Mouse (Mus musculus): ENCODE results near the gene Cntnap5c. TPM values are rescaled to one million over a fixed set of nuclear protein-coding genes. Genes with fewer than 3 reads are reported as not detected.

Cntnap5c gene
- polyA plus RNA-seq, 1 experiment from 2014 or later: 0.09 TPM

DNA sequence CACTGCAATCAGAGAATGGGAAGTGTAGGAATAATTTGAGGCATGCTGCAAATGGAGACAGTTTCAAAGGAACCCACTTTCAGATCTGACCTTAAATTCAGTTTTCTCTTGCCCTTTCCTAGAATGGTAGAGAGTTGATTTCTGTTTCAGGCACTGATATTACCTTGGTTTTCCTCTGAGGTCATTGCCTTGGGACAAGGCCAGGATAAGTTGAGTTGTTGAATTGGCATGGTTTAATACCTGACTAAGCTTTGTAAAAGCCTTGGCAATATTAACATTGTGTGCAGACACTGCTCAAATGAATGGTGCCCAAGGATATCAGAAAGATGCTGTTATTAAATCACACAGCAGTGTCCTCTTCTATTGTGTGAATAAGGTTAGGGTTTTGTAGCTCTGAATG, 96.6 kb downstream of the Cntnap5c start:
- no peak for DNase-seq (ENCODE audit: low spot score)
- Histone ChIP-seq H3K27ac (no peak overlapping the region), H3K27me3 (ENCODE audit: insufficient read depth, poor library complexity, severe bottlenecking) (no peaks in the 10 kb centered on the region), H3K4me3 (no peak overlapping the region), H3K4me1 (replicated peaks) (no peaks in the 10 kb centered on the region), H3K36me3 (no peaks in the 10 kb centered on the region), H3K9me3 (no peaks in the 10 kb centered on the region)

DNA sequence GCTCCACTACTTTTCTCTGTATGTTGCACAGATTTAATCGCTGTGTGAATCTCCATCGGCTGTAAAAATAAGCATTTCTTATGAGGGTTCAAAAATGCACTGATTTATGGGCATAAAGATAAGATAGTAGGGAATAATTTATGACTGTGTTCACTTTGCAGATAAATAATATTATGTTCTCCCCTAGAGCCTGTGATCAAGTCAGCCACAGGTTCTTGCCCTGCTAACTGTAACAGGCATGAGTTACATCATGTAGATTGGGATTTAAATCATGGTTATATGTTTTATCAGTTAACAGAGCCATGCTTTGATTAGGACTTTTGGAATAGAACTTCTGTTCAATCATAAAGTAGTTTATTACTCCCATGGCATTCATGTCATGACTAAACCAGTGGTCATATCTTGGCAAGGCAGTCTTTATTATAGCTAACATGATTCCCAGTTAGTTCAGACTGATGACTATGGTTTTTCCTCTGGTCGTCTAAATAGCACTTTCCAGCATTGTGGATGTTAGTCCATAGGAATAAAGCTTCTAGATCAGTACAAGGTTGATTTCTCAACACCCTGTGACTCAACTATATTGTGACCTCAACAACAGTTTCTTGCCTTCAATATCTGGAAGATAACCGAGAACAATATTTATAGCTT, 118.5 kb downstream of the Cntnap5c start:
- Histone ChIP-seq H3K4me3 (no peak overlapping the region), H3K27ac (no peak overlapping the region), H3K9me3 (no peaks in the 10 kb centered on the region), H3K36me3 (no peaks in the 10 kb centered on the region), H3K4me1 (replicated peaks) (no peaks in the 10 kb centered on the region), H3K27me3 (ENCODE audit: insufficient read depth, poor library complexity, severe bottlenecking) (no peaks in the 10 kb centered on the region)
- no peak for DNase-seq (ENCODE audit: low spot score)
- WGBS: 85% methylated on average over 4 of the region's 4 CpGs

DNA sequence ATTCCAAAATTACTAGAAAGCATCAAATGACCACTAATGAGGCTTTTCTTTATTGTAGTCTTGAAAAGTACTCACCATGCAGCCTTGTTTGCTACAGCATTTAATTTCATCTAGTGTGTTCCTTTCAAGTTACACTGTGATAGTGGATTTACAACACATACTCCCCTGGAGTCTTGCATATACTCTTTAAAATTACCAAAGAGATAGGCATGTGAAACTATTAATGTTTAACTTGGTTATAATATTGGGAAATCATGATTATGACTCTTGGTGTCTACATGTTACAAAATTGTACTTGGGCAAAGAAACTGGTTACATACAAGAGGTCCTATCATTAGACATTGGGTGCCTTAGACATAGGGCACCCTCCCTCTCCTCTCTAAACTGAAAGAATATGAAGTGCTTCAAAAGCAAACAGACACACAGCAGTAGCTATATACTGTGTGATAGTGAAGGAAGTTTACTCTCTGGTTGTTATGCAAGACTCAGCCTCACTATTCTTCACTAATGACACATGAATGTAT, 142.5 kb downstream of the Cntnap5c start:
- no peak overlapping the region for H3K27ac ChIP-seq
- DNase-seq (ENCODE audit: low spot score): no peak
- H3K9me3 ChIP-seq: no peaks in the 10 kb centered on the region
- no peaks in the 10 kb centered on the region for H3K27me3 ChIP-seq (ENCODE audit: insufficient read depth, poor library complexity, severe bottlenecking)
- no peaks in the 10 kb centered on the region for H3K36me3 ChIP-seq
- no peaks in the 10 kb centered on the region for H3K4me1 ChIP-seq (replicated peaks)
- H3K4me3 ChIP-seq: no peak overlapping the region

DNA sequence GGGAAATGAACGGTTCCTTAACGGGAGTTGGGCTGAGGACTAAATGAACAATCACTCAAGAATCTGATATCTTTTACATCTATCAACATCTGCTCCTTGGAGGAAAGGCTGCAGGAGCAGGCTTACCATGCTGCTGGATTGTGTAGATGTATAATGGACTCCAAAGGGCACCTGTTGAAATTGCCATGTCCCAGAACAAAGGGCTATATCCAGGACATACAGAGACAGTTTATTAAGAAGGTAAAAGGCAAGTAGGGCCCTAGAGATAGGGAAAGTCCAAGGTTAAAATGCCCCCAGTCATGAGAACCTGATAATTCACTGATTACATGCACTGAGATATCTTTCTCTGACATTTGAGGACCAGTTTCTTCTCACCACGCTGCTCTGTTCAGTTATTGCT, 214.9 kb downstream of the Cntnap5c start:
- Histone ChIP-seq H3K27ac (no peak overlapping the region), H3K27me3 (ENCODE audit: insufficient read depth, poor library complexity, severe bottlenecking) (no peaks in the 10 kb centered on the region), H3K4me3 (no peak overlapping the region), H3K4me1 (replicated peaks) (no peaks in the 10 kb centered on the region), H3K9me3 (no peaks in the 10 kb centered on the region), H3K36me3 (no peaks in the 10 kb centered on the region)
- DNase-seq (ENCODE audit: low spot score): no peak
- WGBS: 91% methylated on average over 3 of the region's 3 CpGs

DNA sequence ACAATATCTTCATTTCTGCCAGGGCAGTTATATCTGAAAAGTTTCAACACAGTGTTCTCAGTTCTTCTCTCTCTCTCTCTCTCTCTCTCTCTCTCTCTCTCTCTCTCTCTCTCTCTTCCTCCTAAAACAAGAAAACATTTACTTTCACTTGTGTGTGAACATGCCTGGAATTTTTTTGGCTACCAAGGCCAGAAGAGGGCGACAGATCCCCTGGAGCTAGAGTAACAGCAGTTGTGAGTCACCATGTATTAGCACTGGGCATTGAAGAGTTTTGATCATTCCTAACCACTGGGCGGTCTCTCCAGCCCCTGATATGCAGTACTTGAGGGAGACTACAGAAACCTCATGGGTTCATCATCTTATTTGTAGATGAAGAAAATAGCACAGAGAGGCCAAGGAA, 219.1 kb downstream of the Cntnap5c start:
- Histone ChIP-seq H3K27ac (no peak overlapping the region), H3K9me3 (no peaks in the 10 kb centered on the region), H3K4me1 (replicated peaks) (no peaks in the 10 kb centered on the region), H3K36me3 (no peaks in the 10 kb centered on the region), H3K27me3 (ENCODE audit: insufficient read depth, poor library complexity, severe bottlenecking) (no peaks in the 10 kb centered on the region), H3K4me3 (no peak overlapping the region)
- DNase-seq (ENCODE audit: low spot score): peak; percentile 11
- WGBS: 47% methylated on average over 2 of the region's 2 CpGs

DNA sequence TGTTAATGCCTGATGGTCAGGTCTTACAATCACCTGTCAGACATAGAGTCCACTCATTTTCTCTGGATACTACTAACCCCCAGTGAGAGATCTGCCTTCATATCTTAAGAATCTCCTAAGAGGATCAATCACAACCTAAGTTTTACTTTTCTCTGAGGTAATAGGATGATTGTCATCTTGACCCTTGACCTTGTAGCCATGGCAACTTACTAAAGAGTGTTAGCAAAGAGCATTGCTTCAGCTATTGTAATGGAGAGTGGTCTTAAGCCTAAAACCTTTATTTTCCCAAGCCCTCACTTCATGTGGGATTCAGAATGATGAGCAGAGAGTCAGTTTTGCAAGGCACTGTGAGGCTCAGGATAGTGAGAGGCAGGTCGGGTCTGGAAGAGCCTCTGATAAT, 227.1 kb downstream of the Cntnap5c start:
- no peak for DNase-seq (ENCODE audit: low spot score)
- Histone ChIP-seq H3K27ac (no peak overlapping the region), H3K4me1 (replicated peaks) (no peaks in the 10 kb centered on the region), H3K4me3 (no peak overlapping the region), H3K27me3 (ENCODE audit: insufficient read depth, poor library complexity, severe bottlenecking) (no peaks in the 10 kb centered on the region), H3K36me3 (no peaks in the 10 kb centered on the region), H3K9me3 (no peaks in the 10 kb centered on the region)
- 32% methylated on average over 1 of the region's 1 CpGs for WGBS

DNA sequence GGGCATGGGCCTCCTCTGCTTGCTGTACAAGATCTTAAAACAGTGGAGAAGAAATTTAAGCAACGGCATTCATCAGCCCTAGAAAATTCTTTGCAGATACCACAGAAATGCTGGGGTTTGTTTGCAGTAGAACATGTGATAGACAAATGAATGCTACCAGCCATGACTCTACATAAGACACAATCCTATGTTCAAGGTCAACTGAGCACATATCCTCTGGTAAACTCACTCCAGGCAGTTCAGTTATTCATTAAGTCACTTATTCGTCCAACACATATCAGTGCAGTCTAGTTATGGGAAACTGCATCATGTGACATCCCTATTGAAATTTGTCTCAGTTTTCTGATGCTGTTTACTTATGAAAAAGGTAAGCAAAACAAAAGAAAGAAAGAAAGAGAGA, 229.7 kb downstream of the Cntnap5c start:
- Histone ChIP-seq H3K9me3 (no peaks in the 10 kb centered on the region), H3K4me3 (no peak overlapping the region), H3K36me3 (no peaks in the 10 kb centered on the region), H3K27me3 (ENCODE audit: insufficient read depth, poor library complexity, severe bottlenecking) (no peaks in the 10 kb centered on the region), H3K27ac (no peak overlapping the region), H3K4me1 (replicated peaks) (no peaks in the 10 kb centered on the region)
- 79% methylated on average over 2 of the region's 2 CpGs for WGBS
- DNase-seq (ENCODE audit: low spot score): no peak

DNA sequence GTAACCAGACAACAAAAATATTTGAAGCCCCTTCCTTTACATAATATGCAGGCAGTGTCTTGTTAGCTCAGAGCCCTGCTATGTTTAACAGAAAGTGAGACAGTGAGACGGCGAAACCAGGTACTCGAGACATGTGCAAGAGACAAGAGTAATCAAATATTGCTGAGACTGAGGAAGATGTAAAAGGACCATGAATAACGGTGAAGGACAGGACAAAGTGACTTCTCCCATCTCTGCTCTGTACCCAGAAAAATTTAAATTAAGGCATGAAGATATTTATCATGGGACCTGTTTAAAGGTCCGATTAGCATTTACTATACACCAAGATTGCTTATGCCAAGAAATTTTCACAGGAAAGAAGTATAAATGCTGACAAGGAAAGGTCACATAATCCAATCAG, 233.5 kb downstream of the Cntnap5c start:
- Histone ChIP-seq H3K4me3 (no peak overlapping the region), H3K9me3 (no peaks in the 10 kb centered on the region), H3K27me3 (ENCODE audit: insufficient read depth, poor library complexity, severe bottlenecking) (no peaks in the 10 kb centered on the region), H3K4me1 (replicated peaks) (no peaks in the 10 kb centered on the region), H3K27ac (no peak overlapping the region), H3K36me3 (no peaks in the 10 kb centered on the region)
- WGBS: 90% methylated on average over 5 of the region's 5 CpGs
- no peak for DNase-seq (ENCODE audit: low spot score)

DNA sequence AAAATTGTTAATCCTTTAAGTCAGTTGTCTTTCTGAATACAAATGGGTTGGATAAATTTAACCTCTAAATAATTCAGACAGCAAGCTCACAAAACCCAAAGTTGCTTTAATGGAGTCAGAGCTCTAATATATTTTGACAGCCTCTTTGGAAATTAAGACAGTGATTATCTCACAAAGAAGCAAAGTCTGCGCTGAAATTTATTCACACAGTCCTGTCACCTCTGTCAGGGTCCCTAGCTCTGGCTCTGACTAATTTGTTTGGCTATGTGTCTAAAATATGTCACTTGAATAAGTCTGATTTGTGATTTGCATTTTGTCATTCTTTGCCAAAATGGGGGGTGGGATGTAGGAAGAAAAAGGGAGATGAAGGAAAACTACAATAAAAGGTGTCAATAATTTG, 234.0 kb downstream of the Cntnap5c start:
- Histone ChIP-seq H3K36me3 (no peaks in the 10 kb centered on the region), H3K4me3 (no peak overlapping the region), H3K27me3 (ENCODE audit: insufficient read depth, poor library complexity, severe bottlenecking) (no peaks in the 10 kb centered on the region), H3K9me3 (no peaks in the 10 kb centered on the region), H3K27ac (no peak overlapping the region), H3K4me1 (replicated peaks) (no peaks in the 10 kb centered on the region)
- DNase-seq (ENCODE audit: low spot score): no peak
- WGBS: 79% methylated on average over 1 of the region's 1 CpGs

DNA sequence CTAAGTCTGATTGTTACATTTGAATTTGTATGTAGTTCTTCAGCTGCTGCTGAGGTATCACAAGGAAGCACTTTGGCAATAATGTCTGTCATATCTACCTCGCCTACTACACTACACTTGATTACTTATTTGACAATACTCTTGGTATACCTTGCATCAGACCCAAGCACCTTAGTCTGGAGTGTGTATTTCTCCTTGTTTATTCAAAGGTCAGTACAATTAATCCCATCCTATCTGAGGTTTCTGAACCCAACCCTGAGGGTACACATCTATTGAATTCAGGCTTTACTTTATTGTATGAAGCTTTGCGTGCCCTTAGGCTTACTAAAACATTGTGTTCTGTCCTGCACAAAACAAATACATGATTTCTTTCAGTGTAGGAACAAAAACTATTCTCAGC, 235.1 kb downstream of the Cntnap5c start:
- 89% methylated on average over 2 of the region's 2 CpGs for WGBS
- no peak for DNase-seq (ENCODE audit: low spot score)
- no peaks in the 10 kb centered on the region for H3K9me3 ChIP-seq
- H3K27me3 ChIP-seq (ENCODE audit: insufficient read depth, poor library complexity, severe bottlenecking): no peaks in the 10 kb centered on the region
- H3K36me3 ChIP-seq: no peaks in the 10 kb centered on the region
- H3K4me3 ChIP-seq: no peak overlapping the region
- H3K4me1 ChIP-seq (replicated peaks): no peaks in the 10 kb centered on the region
- H3K27ac ChIP-seq: no peak overlapping the region

DNA sequence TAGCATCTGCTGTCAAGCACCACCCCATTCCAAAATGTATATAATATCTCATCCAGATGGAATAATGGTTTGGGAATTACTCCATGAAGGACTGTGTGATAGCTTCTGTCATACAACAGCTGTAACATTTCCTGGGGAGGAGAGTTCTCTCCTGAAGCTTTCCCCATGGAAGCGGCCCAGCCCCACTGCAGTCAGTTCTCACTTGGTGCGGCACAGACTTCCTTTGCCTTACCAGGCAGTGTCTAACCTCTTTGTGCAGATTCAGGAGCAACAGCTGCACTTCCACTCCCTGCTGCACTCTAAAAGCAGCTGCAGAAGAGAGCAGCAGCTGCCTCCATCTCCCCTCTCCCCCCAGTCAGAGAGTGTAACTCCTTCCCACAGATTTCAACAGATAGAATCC, 271.8 kb downstream of the Cntnap5c start:
- no peaks in the 10 kb centered on the region for H3K4me1 ChIP-seq (replicated peaks)
- no peak for DNase-seq (ENCODE audit: low spot score)
- no peaks in the 10 kb centered on the region for H3K27me3 ChIP-seq (ENCODE audit: insufficient read depth, poor library complexity, severe bottlenecking)
- H3K27ac ChIP-seq: no peak overlapping the region
- WGBS: 83% methylated on average over 2 of the region's 2 CpGs
- no peaks in the 10 kb centered on the region for H3K36me3 ChIP-seq
- H3K9me3 ChIP-seq: no peaks in the 10 kb centered on the region
- no peak overlapping the region for H3K4me3 ChIP-seq

DNA sequence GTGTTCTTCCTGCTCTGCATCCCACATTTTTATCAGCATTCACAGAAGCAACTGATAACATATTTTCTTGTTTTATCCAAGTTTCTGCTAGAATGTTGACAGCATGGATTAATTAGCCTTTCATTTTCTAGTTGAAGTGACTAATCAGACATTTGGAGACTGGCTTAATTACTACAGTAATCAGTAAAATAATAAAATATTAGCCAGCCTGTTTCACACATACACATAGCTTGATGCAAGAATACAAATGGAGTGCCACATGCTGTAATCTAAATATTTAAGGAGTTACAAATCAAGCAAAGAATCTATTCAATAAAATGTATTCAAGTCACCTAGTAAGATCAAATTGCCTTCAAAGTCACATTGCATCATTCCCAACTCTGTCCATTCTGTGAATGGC, 275.8 kb downstream of the Cntnap5c start:
- H3K27ac ChIP-seq: no peak overlapping the region
- no peaks in the 10 kb centered on the region for H3K9me3 ChIP-seq
- no peaks in the 10 kb centered on the region for H3K27me3 ChIP-seq (ENCODE audit: insufficient read depth, poor library complexity, severe bottlenecking)
- H3K4me3 ChIP-seq: no peak overlapping the region
- no peak for DNase-seq (ENCODE audit: low spot score)
- H3K4me1 ChIP-seq (replicated peaks): no peaks in the 10 kb centered on the region
- no peaks in the 10 kb centered on the region for H3K36me3 ChIP-seq

DNA sequence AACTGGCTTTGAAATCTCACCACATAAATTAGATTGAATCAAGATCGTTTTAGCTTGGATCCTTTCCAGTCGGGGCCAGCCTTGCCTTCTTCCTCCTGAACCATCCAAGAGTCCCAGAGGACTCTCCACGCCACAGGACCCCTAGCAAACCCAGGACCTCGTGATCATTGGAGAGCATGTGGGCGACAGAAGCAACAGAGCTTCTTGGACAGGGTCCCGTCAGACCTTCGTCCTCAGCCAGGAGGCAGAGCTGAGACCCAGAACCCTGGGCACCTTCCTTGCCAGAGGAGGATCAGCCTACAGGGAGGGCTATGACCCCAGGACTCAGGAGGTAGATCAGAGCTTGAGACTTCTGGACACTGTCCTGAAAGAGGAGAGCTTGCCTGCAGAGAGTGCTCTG, 300.5 kb downstream of the Cntnap5c start:
- Histone ChIP-seq H3K27ac (no peak overlapping the region), H3K27me3 (ENCODE audit: insufficient read depth, poor library complexity, severe bottlenecking) (no peaks in the 10 kb centered on the region), H3K4me3 (no peak overlapping the region), H3K4me1 (replicated peaks) (no peaks in the 10 kb centered on the region), H3K36me3 (no peaks in the 10 kb centered on the region), H3K9me3 (no peaks in the 10 kb centered on the region)
- DNase-seq (ENCODE audit: low spot score): no peak
- 85% methylated on average over 7 of the region's 7 CpGs for WGBS

DNA sequence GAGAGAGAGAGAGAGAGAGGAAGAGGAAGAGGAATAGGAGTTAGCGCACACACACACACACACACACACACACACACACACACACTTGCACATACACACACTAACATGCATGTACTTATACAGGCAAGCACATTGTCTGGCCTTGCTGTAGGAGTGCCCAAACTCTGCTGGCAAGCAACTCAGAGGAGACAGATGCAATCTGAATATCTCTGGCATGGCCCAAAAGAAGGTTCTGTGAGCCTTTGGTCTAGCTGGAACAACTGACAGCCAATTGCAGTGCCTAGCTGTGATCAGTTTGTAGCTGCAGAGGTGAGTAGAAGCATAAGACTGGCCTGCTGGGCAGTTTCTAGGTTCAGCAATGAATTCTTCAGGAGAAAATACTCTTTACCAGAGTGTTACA, 313.3 kb downstream of the Cntnap5c start:
- H3K4me1 ChIP-seq (replicated peaks): no peaks in the 10 kb centered on the region
- no CpG with 5 or more reads among the region's 1 CpGs for WGBS

More for the DNA sequence above, 313.3 kb downstream of the Cntnap5c start:
- no peaks in the 10 kb centered on the region for H3K9me3 ChIP-seq
- DNase-seq (ENCODE audit: low spot score): no peak
- no peaks in the 10 kb centered on the region for H3K27me3 ChIP-seq (ENCODE audit: insufficient read depth, poor library complexity, severe bottlenecking)
- H3K4me3 ChIP-seq: no peak overlapping the region
- no peaks in the 10 kb centered on the region for H3K36me3 ChIP-seq
- H3K27ac ChIP-seq: no peak overlapping the region

Data from hindbrain, embryonic 10.5 days (tissue).